Mouse (Mus musculus) heart, adult 2 months (tissue): ENCODE measurements around the gene Vrk1. TPM values are rescaled to one million over a fixed set of nuclear protein-coding genes. Genes with fewer than 3 reads are reported as not detected.

Experiments
- DNase-seq, 2 experiments: peaks; one replicate each; pipeline ENCODE4 v3.0.0; 2021
- H3K27ac ChIP-seq: fragments of 200-600 bp; 2 replicates; pipeline ENCODE4 v1.8.1; 2022
- H3K27me3 ChIP-seq: fragments of 200-500 bp; 2 replicates; pipeline ENCODE4 v1.6.1; 2012; ENCODE audit warnings: mild to moderate bottlenecking, low read length, inconsistent platforms, mixed read lengths; ENCODE audit not compliant: control insufficient read depth, insufficient read depth
- H3K36me3 ChIP-seq: fragments of 200-500 bp; 2 replicates; pipeline ENCODE4 v1.6.1; 2012; ENCODE audit warnings: low read length, inconsistent platforms; ENCODE audit not compliant: control insufficient read depth, insufficient read depth
- H3K4me1 ChIP-seq: fragments of 200-500 bp; 2 replicates; pipeline ENCODE4 v1.6.1; 2011; ENCODE audit warnings: low read length; ENCODE audit not compliant: control insufficient read depth, insufficient read depth
- H3K4me3 ChIP-seq: fragments of 200-600 bp; 2 replicates; pipeline ENCODE4 v1.8.1; 2022
- H3K79me2 ChIP-seq: fragments of 200-500 bp; replicated peaks from 2 replicates; pipeline ENCODE4 v1.6.1; 2012; ENCODE audit warnings: mild to moderate bottlenecking, inconsistent platforms, low read length, moderate library complexity, mixed read lengths; ENCODE audit not compliant: control insufficient read depth, insufficient read depth
- H3K9ac ChIP-seq: fragments of 200-500 bp; 2 replicates; pipeline ENCODE4 v1.6.1; 2012; ENCODE audit warnings: low read depth, mild to moderate bottlenecking, control low read depth, inconsistent platforms, low read length, mixed read lengths
- CTCF ChIP-seq: fragments of 200-600 bp; IDR thresholded peaks from 2 replicates; pipeline ENCODE4 v1.8.1; 2022; ENCODE audit warnings: antibody characterized with exemption, mild to moderate bottlenecking, moderate library complexity
- EP300 ChIP-seq: fragments of 200-500 bp; IDR thresholded peaks from 2 replicates; pipeline ENCODE4 v1.6.1; 2011; ENCODE audit warnings: low read depth, low read length, control low read depth; ENCODE audit not compliant: insufficient read depth
- POLR2A ChIP-seq: fragments of 200-500 bp; IDR thresholded peaks from 2 replicates; pipeline ENCODE4 v1.6.1; 2011; ENCODE audit warnings: mild to moderate bottlenecking, low read depth, low read length, control low read depth; ENCODE audit not compliant: insufficient read depth
- WGBS: fragments of 180-500 bp; shearing (Covaris S2); methylation state at CpG from one replicate; pipeline ENCODE4 v1.1.7; 2018; 5-methylcytosine and 5-hydroxymethylcytosine counted together
- intact Hi-C: fragments of 180-260 bp; cut with DNase I; formaldehyde crosslinking; loops from one replicate; pipeline ENCODE4 v1.15.1; 2025
- polyA plus RNA-seq: library from polyadenylated mRNA; depleted of rRNA; stranded (reverse); fragments of >200 nt; gene quantifications from 2 replicates; pipeline ENCODE4 v1.2.3, GENCODE M21; 2012; rRNA removed
- total RNA-seq, 2 experiments: library from RNA; stranded (reverse); gene quantifications; 2 replicates each; pipeline ENCODE4 v1.2.3; 2021

Gene Vrk1
- total and polyA plus RNA-seq, 3 experiments, result 2.8 to 8.3 (median 7.5) TPM

DNA sequence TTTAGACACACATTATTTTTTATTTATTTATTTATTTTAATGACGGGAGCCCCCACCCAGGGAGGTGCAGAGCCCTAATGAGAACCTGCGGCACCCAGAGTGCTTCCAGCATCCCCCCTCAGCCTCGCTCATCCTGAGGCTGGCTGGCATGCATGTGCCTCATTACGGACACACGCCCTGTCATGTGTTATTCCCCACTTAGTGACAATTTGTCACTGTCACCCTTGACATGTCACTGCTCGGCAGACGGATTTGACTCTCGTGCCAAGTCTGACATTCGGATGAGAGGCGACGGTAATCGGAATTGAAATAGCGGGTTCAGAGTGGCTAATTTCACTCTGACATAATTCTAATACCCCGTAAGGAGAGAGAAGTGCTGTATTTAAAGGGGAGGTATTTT is 97.2 kb downstream of the Vrk1 start:
- Histone ChIP-seq H3K9ac (no peak overlapping the region), H3K4me3 (no peak overlapping the region), H3K79me2 (no peaks in the 10 kb centered on the region), H3K4me1 (no peaks in the 10 kb centered on the region), H3K27ac (no peak overlapping the region), H3K27me3 (no peaks in the 10 kb centered on the region), H3K36me3 (no peaks in the 10 kb centered on the region)
- TF ChIP-seq POLR2A (no peak), EP300 (no peak), CTCF (no peak)
- intact Hi-C loops, result no loop called here
- no peak for DNase-seq
- WGBS, result 83% methylated on average over 14 of the region's 14 CpGs

DNA sequence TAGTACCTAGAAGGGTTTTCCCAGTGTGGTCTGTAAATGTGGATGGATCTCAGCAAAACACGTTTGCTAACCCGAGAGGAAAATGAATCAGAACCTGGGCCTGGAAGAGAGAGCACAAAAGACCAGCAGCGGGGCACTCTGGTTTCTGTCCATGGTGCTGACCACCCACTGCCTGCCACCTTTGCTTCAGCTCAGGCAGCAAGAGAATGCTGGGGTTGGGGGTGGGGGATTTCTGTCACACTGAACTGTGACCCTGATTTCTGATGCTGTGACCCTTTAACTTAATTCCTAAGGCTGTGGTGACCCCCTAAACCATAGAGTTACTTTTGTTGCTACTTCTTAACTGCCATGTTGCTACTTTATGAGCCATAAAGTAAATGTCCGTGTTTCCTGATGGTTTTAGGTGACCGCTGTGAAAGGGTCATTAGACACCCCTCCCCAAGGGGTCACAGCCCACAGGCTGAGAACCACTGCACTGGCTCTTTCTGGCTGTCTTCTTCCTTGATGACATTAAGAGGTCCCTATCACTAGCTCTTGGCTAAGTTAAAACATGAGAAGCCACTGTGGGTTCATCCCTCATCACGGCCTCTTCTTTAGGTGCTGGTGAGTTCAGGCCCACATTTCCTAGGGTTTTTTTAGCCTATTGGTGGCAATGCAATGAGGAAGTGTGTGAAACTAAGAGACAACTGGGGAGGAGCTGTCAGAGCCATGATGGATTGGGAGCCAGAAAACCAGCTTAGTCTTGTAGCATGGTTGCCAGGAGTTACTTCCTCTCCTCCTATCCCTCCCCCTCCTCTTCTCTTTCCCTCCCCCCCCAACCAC is 105.3 kb downstream of the Vrk1 start:
- Histone ChIP-seq H3K36me3 (no peaks in the 10 kb centered on the region), H3K27ac (no peak overlapping the region), H3K9ac (no peak overlapping the region), H3K27me3 (no peaks in the 10 kb centered on the region), H3K4me1 (no peaks in the 10 kb centered on the region), H3K4me3 (no peak overlapping the region), H3K79me2 (no peaks in the 10 kb centered on the region)
- DNase-seq, result no peak
- WGBS, result 37% methylated on average over 6 of the region's 6 CpGs
- intact Hi-C loops, result no loop called here
- TF ChIP-seq EP300 (no peak), CTCF (no peak), POLR2A (no peak)

DNA sequence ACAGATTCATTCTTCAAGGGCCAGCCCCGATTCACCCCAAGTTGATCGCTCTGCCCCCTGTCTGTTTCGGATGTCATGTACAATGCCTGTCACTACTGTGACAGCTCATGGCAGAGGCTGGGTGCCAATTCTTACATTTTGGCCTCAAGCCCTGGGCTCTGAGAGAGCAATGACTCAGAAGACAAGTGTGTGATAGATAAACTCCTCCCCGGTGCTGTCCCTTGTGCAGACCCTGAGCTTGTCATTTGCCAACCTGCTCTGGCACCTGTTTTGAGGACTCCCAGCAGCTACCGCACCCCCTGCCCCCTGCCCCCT is 105.8 kb downstream of the Vrk1 start:
- intact Hi-C loops, result no loop called here
- H3K27ac ChIP-seq, result no peak overlapping the region
- H3K36me3 ChIP-seq, result no peaks in the 10 kb centered on the region
- no peaks in the 10 kb centered on the region for H3K79me2 ChIP-seq
- no peak overlapping the region for H3K9ac ChIP-seq
- H3K4me1 ChIP-seq, result no peaks in the 10 kb centered on the region
- WGBS, result 50% methylated on average over 5 of the region's 5 CpGs
- H3K27me3 ChIP-seq, result no peaks in the 10 kb centered on the region
- TF ChIP-seq POLR2A (no peak), EP300 (no peak)
- DNase-seq, result no peak
- no peak overlapping the region for H3K4me3 ChIP-seq

DNA sequence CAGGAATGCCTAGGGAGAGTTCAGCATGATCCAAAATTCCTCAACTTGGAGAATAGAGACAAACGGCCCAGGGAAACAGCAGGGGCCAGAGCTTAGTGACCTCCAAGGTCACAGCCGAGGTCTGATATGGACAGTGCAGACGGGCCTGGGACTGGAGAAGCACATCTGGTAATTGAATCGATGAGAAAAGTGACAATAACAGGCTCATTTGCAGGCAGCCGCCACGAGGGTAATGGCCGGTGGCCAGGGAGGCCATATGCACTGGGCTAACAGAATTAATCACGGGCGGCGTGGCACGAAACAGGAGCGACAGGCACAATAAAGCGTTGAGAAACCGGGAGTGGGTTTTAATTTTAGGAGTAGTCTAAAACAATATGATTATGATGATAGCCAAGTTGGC is 113.2 kb downstream of the Vrk1 start:
- Histone ChIP-seq H3K4me3 (no peak overlapping the region), H3K79me2 (no peaks in the 10 kb centered on the region), H3K4me1 (no peaks in the 10 kb centered on the region), H3K27ac (no peak overlapping the region), H3K36me3 (no peaks in the 10 kb centered on the region), H3K9ac (no peak overlapping the region), H3K27me3 (no peaks in the 10 kb centered on the region)
- TF ChIP-seq CTCF, result no peak
- no peak for TF ChIP-seq EP300
- TF ChIP-seq POLR2A, result no peak
- WGBS, result 70% methylated on average over 14 of the region's 14 CpGs
- no peak for DNase-seq
- intact Hi-C loops, result no loop called here

DNA sequence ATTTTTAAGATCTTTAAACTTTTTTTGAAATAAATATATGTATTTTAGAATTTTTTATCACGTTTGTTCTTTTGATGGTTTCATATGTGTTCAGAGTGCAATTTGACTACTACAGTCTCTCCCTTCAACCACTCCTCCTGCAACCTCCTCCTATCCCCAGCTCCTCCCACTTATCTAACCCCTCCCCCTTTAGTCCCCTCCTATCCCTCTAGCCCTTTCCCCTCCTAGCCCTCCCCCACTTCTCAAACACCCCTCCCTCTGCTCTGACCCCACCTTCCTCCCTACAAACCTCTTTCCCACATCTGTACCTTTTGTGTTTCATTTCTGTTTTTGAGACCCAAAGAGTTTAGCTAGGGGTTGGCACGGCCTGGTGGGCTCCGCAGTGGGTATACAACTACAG is 114.6 kb downstream of the Vrk1 start:
- Histone ChIP-seq H3K4me3 (no peak overlapping the region), H3K36me3 (no peaks in the 10 kb centered on the region), H3K4me1 (no peaks in the 10 kb centered on the region), H3K27me3 (no peaks in the 10 kb centered on the region), H3K79me2 (no peaks in the 10 kb centered on the region), H3K27ac (no peak overlapping the region), H3K9ac (no peak overlapping the region)
- TF ChIP-seq EP300 (no peak), CTCF (no peak), POLR2A (no peak)
- 83% methylated on average over 3 of the region's 3 CpGs for WGBS
- intact Hi-C loops, result no loop called here
- DNase-seq, result no peak

Other genes with a start within 250 kb of the Vrk1 start
- gene Papola, start 225.5 kb upstream of the Vrk1 start, total RNA-seq, result 100 to 1,000 TPM; 124 to 127 TPM
- 35.3 and 81.5 TPM in 2 replicates for gene Papola, start 225.5 kb upstream of the Vrk1 start, polyA plus RNA-seq